Mouse (Mus musculus) cerebellum, postnatal 36 days (tissue): Measurements from ENCODE around the gene Sfswap.
"Not testable (repeated sequence)": the region's sequence is repeated elsewhere in the genome, so short reads cannot be mapped to it uniquely, and the experiment has no call there.

Source experiments
- DNase-seq, 2 experiments: peaks; one replicate each; pipeline ENCODE4 v3.0.0; 2021 to 2022; ENCODE audit warnings: mixed read lengths in 2 of 2

The Sfswap gene

GRCm38 (mm10) chr5:129586471-129586870, 85.5 kb downstream of the Sfswap start:
- peak; percentile 40 to 45 for DNase-seq

DNA sequence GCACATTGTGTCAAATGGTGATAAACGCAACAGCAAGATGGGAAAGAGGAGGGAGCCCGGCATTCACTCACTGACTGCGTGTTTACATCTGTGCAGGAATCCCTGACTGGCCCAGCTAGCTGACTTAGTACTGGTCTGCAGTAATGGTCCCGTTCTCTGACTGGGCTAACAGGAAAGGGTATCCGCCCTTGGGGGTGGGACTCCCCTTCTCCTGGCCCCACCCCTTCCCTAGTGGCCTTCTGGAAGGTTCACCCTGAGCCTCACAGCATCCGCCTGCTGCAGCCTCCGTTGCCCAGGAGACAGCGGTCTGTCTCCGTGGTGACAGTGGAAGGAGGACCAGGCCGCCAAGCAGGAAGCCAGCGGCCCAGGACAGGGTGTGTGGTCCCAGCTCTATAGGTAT, 89.9 kb downstream of the Sfswap start:
- DNase-seq, result no peak

DNA sequence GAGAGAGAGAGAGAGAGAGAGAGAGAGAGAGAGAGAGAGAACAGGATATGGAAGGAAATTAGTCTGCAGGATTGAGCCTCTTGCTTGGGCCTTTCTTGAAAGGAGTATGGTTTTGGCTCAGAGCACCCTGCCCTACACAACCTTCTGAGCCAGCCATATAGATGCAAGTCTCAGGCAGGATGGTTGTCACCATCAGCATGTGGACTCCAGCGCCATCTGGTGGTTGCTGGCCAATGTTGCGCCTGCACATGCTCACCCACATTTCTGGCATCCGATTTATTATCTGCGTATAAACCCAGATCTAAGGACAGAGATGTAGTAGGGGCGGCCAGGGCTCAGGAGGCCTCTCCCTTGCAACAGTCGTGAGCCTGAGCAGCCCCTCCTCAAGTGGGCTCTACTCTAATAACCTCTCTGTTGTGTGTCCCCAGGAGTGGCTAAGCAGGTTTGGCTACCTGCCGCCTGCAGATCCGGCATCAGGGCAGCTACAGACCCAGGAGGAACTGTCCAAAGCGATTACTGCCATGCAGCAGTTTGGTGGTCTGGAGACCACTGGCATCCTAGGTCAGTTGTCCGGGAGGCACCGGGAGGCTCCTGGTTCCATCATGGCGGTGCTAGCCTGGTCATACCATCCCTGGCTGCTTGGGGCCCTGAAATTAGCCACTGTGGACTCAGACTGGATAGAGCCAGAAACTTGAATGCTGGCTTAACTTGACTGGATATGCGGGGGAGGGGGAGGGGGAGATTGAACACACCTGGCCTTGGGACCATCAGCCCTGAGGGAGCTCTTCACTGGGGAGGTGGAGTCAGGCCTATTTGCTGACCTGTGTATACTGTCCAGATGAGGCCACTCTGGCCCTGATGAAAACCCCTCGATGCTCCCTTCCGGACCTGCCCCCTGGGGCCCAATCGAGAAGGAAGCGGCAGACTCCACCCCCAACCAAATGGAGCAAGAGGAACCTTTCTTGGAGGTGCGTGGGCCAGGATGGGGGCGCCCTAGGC, 93.4 kb downstream of the Sfswap start:
- peak; percentile 92 to 93 for DNase-seq

- no peak for DNase-seq
Measured at GRCm38 (mm10) chr5:129602071-129602487, 101.1 kb downstream of the Sfswap start.

- DNase-seq, result no peak
Measured at GRCm38 (mm10) chr5:129607476-129607875, 106.5 kb downstream of the Sfswap start.

GRCm38 (mm10) chr5:129611060-129611459, 110.0 kb downstream of the Sfswap start:
- DNase-seq, result peak; percentile 69 to 74

DNA sequence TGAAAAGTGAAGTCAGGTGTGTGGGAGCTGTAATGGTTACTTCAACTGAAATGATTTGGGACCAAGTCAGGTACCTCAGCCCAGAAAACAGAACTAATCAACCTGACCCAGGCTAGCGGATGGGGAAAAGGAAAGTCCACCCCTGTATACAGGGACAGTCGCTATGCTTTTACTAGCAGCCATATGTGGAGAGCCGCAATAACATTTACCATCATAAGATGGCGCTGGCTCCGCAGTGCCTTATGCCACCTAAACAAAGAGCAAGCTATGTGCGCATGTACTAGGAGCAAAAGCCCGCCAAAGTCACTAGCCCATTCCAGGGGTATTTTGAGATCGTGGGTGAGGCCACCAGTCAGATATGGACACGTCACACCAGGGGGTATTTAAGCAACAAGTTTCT, 119.6 kb downstream of the Sfswap start:
- DNase-seq, result not testable (repeated sequence)
